ENCODE assay signal across 9 mouse cellular contexts in genomic region chr4:45253839-45254601, GRCm38 (mm10). TPM values are rescaled to one million over a fixed set of nuclear protein-coding genes. Genes with fewer than 3 reads are reported as not detected.
DNase-seq lines count a peak whose midpoint lies in the region; ATAC-seq and TF ChIP-seq lines count a peak whose summit lies in the region.
"Had no signal": no experiment of that assay in that cellular context is flagged by ENCODE, and none has a peak within 500 bp of the region (broad histone marks: within the 10 kb centered on the region; RNA-seq: fewer than 3 reads in every experiment).

No protein-coding gene starts in this region.

- no peak overlapping the region for H3K27ac ChIP-seq in stomach, postnatal 0 days (replicated peaks)
- no peak overlapping the region for H3K27ac ChIP-seq in gastrocnemius, adult 2 months
- H3K27ac ChIP-seq: liver, embryonic 12.5 days had no signal

- intact Hi-C loops in gastrocnemius, adult 2 months (cut with DNase I) = no loop called here

- ATAC-seq in stomach, postnatal 0 days (ENCODE audit: low FRiP score, low TSS enrichment) = no peak
- ATAC-seq: liver, embryonic 12.5 days had no signal

- TF ChIP-seq CTCF in stomach, postnatal 0 days (IDR thresholded peaks at IDR 0.05; ENCODE audit: low read depth) = no peak
- no peak for TF ChIP-seq CTCF in gastrocnemius, adult 2 months (IDR thresholded peaks at IDR 0.05)

- H3K4me1 ChIP-seq in stomach, postnatal 0 days (replicated peaks; ENCODE audit: control insufficient read depth, insufficient read depth) = 0 out of 2 replicates have a peak, but pooled peaks cover 4% of the 10 kb centered on the region
- H3K4me1 ChIP-seq: liver, embryonic 12.5 days had no signal

- H3K4me3 ChIP-seq in stomach, postnatal 0 days (ENCODE audit: low read depth, low read length) = no peak overlapping the region
- H3K4me3 ChIP-seq in gastrocnemius, adult 2 months = no peak overlapping the region
- H3K4me3 ChIP-seq: liver, embryonic 12.5 days had no signal

- no peak for TF ChIP-seq EP300 in stomach, postnatal 0 days (optimal IDR thresholded peaks at IDR 0.05)

- DNase-seq in embryo, embryonic 10 days (ENCODE audit: low spot score) = peak; percentile 53
- no peak for DNase-seq in embryo, embryonic 9.5 days (ENCODE audit: extremely low spot score)
- peak; percentile 40 for DNase-seq in right cerebral cortex, adult 18-20 months
- no peak for DNase-seq in right cerebral cortex, postnatal 25 days
- peak; percentile 22 for DNase-seq in layer of hippocampus, adult 9-11 months
- peak; percentile 37 for DNase-seq in stomach, postnatal 0 days (ENCODE audit: low spot score)
- DNase-seq in urinary bladder, adult 2 months (ENCODE audit: low spot score) = no peak
- DNase-seq in gastrocnemius, adult 2 months = no peak

- no peaks in the 10 kb centered on the region for H3K36me3 ChIP-seq in stomach, postnatal 0 days (ENCODE audit: control insufficient read depth, insufficient read depth, low read length)
- H3K36me3 ChIP-seq: liver, embryonic 12.5 days had no signal

- H3K4me2 ChIP-seq in stomach, postnatal 0 days (replicated peaks; ENCODE audit: low read depth) = no peak overlapping the region
- H3K4me2 ChIP-seq: liver, embryonic 12.5 days had no signal

- H3K9me3 ChIP-seq in stomach, postnatal 0 days (ENCODE audit: control insufficient read depth, low read length) = no peaks in the 10 kb centered on the region
- H3K9me3 ChIP-seq: liver, embryonic 12.5 days had no signal

- H3K9ac ChIP-seq in stomach, postnatal 0 days (ENCODE audit: low read length) = no peak overlapping the region
- H3K9ac ChIP-seq: liver, embryonic 12.5 days had no signal

- H3K27me3 ChIP-seq in stomach, postnatal 0 days (ENCODE audit: control insufficient read depth, insufficient read depth, low read length) = no peaks in the 10 kb centered on the region

- WGBS in stomach, postnatal 0 days = 45% methylated on average over 11 of the region's 11 CpGs

RNA-seq across cellular contexts. Expression of gene Trmt10b, which starts 42.9 kb away (rescaled TPM):
- 10.7 and 10.9 TPM in 2 replicates for polyA plus RNA-seq in stomach, postnatal 0 days (2015; fragmentation: Nextera tagmentation; extraction: Ambion mirVana)
- polyA plus RNA-seq in urinary bladder, adult 2 months (2012; rRNA removed) = 15.0 TPM in 2 replicates
- 1 to 10 TPM; 4.1 to 6.1 TPM for total RNA-seq in gastrocnemius, adult 2 months (2021)

Comparison
In these comparisons a context has a peak if more than half of its experiments do, and no peak if none do; other contexts are left out.
1. DNase-seq: peak in embryo, embryonic 10 days (single experiment), right cerebral cortex, adult 18-20 months (single experiment), layer of hippocampus, adult 9-11 months (single experiment) and stomach, postnatal 0 days (single experiment); none in embryo, embryonic 9.5 days (single experiment), right cerebral cortex, postnatal 25 days (single experiment), urinary bladder, adult 2 months (single experiment) and gastrocnemius, adult 2 months (single experiment).